Mouse (Mus musculus): ENCODE results near the gene Elof1. TPM values are rescaled to one million over a fixed set of nuclear protein-coding genes. Genes with fewer than 3 reads are reported as not detected.

Elof1 gene
- 178 and 187 TPM in 2 replicates for polyA plus RNA-seq (2016; fragmentation: Nextera tagmentation; extraction: Ambion mirVana)

DNA sequence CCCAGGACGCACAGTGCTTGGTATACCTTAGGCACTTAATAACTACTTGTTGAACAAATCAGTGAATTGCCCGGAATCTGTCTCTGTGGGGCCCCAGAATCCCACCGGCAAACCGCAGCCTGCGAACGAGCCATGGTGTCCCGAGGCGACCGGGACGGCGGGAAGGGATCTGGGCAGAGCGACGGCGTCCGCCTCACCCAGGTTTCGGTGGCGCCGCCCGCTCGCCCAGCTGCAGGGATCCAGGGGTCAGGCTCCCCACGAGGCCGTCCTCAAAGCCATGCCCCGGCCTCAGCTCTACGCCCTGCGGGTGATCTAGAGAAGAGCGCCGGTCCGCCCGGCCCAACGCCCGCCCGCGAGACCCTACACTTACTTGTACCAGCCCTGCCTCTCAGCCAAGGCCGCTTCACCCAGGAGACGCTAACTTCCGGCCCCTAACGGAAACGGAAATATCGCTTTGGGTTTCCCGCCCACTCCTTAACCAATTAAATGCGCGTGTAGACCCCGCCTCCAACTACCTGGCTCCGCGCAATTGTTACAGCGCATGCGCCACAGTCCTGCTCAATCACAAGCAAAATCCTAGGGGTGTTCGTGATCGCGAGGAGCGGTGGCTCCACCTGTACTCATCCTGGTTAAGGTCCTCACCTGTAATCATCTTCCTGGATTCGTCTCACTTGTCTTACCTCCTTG lies at the start of gene Elof1:
Gene Elof1, minus strand, starts transcription at position 433 of the 687 bp plus-strand sequence.
- Histone ChIP-seq H3K4me2 (replicated peaks) (peak within 1 kb of the TSS; percentile 93), H3K4me1 (peaks cover 19% of the 10 kb centered on the region), H3K9ac (replicated peaks) (peak within 1 kb of the TSS; percentile 89), H3K9me3 (no peaks in the 10 kb centered on the region), H3K27ac (replicated peaks) (peak within 1 kb of the TSS; percentile 71), H3K27me3 (peaks cover 7% of the 10 kb centered on the region; the same call in 1 of the 2 replicates), H3K36me3 (peaks cover 22% of the 10 kb centered on the region), H3K4me3 (peak within 1 kb of the TSS; percentile 94)
- peak; percentile 92 for ATAC-seq (ENCODE audit: low FRiP score, low read depth)
- under 1% methylated on average over 52 of the region's 52 CpGs for WGBS

DNA sequence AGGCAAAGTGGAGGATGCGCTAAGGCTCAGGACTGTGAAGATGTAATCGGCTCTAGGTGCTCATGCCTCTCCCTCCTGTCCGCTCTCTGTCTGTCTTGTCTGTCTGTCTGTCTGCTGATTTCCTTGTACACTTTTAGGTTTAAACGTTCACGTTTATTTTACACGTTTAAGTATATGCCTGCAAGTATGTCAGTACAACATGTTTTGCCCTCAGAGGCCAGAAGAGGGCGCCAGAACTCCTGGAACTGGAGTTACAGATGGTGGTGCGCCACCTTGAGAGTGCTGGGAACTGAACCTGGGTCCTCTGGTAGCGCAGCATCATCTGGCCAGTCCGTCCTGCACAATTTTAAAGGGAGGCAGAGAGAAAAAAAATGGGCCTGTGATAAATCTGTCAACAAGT lies 49.7 kb upstream of the Elof1 start:
- Histone ChIP-seq H3K9me3 (0 out of 2 replicates have a peak, but pooled peaks cover 8% of the 10 kb centered on the region), H3K27ac (replicated peaks) (no peak overlapping the region), H3K27me3 (peaks cover 16% of the 10 kb centered on the region), H3K9ac (replicated peaks) (no peak overlapping the region), H3K4me3 (no peak overlapping the region), H3K4me2 (replicated peaks) (no peak overlapping the region), H3K4me1 (0 out of 2 replicates have a peak, but pooled peaks cover 4% of the 10 kb centered on the region), H3K36me3 (no peaks in the 10 kb centered on the region)
- WGBS: 90% methylated on average over 10 of the region's 10 CpGs
- ATAC-seq (ENCODE audit: low FRiP score, low read depth): no peak

DNA sequence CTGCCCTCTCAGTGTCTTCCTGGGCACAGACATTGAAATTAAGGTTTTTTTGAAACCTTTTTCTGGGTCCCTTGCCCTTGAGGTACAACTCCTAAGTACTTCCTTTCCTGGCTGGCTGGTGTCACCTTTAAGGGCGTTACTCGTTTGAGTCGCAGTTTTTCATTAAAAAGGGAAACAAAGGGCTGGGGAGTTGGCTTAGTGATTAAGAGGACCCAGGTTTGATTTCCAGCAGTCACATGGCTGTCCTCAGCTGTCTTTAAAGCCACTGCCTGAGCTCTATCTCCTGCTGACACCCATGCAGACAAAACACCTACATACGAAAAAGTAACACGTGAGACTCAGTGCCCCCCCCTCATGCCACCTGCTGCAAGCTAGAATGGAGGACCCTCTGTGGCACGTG lies 49.0 kb upstream of the Elof1 start:
- Histone ChIP-seq H3K36me3 (no peaks in the 10 kb centered on the region), H3K4me2 (replicated peaks) (no peak overlapping the region), H3K9ac (replicated peaks) (no peak overlapping the region), H3K27me3 (peaks cover 16% of the 10 kb centered on the region), H3K9me3 (0 out of 2 replicates have a peak, but pooled peaks cover 8% of the 10 kb centered on the region), H3K27ac (replicated peaks) (no peak overlapping the region), H3K4me1 (0 out of 2 replicates have a peak, but pooled peaks cover 4% of the 10 kb centered on the region), H3K4me3 (no peak overlapping the region)
- WGBS: 53% methylated on average over 6 of the region's 6 CpGs
- no peak for ATAC-seq (ENCODE audit: low FRiP score, low read depth)

DNA sequence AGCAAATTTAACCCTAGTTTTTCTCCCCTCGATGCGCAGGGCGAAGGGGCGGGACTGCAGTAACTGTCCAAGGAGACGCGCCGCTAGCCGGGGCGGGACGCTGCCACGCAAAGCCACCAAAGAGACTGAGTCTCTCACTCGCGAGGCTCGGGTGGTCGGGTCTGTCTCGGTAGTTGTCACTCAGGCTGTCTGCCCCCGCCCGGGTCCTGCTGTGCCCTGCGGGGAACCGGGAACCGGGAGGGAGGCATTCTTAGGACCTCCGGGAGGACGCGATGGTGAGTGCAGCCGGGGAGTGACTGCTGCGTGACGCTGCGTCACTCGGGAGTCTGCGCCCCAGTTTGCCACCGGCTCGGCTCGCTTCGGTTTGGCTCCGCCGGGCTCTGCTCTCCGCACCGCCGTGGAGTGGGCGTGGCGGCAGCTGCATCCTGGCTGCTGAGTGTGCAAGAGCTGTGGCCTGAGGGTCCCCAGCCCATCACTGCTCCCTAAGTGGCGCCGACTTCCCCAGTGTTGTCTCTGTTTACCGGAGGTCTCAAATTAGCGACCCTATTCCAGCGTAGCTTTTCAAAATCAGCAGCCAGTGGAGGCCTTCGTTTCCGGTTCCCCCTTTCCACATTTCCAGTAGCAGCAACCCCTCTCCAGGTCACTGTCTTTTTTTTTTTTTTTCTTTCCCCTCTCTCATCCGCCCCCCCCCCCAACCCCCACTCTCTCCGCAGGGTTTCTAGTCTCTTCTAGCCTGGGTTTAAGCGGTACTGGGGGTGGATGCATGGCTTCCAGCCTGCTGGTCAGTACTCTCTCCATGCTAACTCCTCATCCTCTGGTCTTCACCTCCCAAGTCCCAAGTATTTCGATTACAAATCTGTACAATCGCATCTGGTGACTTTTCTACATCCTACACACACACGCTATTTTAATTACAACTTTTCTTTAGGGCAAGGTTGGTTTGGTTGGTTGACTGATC lies 48.0 kb upstream of the Elof1 start:
- H3K4me1 ChIP-seq: 0 out of 2 replicates have a peak, but pooled peaks cover 4% of the 10 kb centered on the region
- H3K36me3 ChIP-seq: no peaks in the 10 kb centered on the region
- peak overlapping the region; percentile 66 for H3K9ac ChIP-seq (replicated peaks)
- ATAC-seq (ENCODE audit: low FRiP score, low read depth): peak; percentile 83
- peak overlapping the region; percentile 83 for H3K4me2 ChIP-seq (replicated peaks)
- 0 out of 2 replicates have a peak, but pooled peaks cover 8% of the 10 kb centered on the region for H3K9me3 ChIP-seq
- H3K27me3 ChIP-seq: peaks cover 16% of the 10 kb centered on the region
- H3K27ac ChIP-seq (replicated peaks): peak overlapping the region; percentile 55
- H3K4me3 ChIP-seq: peak overlapping the region; percentile 56
- under 1% methylated on average over 52 of the region's 54 CpGs for WGBS

DNA sequence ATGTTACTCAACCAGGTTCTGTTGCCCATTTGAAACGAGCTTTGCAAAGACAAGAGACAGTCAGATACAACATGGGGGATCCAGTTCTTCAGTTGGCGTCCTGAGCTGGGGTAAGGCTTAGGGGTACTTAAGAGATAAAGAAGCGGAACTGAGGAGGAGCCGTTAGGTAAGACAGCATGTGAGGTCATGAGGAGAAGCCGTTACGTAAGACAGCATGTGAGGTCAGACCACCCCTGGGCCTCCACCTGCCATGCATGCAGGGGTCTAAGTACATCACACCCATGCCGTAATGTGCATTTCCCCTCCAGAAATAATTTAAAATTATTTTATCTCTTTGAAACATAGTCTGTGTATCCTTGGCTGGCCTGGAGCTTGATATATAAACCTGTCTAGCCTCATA lies 45.9 kb upstream of the Elof1 start:
- H3K4me3 ChIP-seq: no peak overlapping the region
- peaks cover 20% of the 10 kb centered on the region for H3K27me3 ChIP-seq
- no peak overlapping the region for H3K4me2 ChIP-seq (replicated peaks)
- WGBS: 88% methylated on average over 7 of the region's 7 CpGs
- H3K9me3 ChIP-seq: 0 out of 2 replicates have a peak, but pooled peaks cover 8% of the 10 kb centered on the region
- no peak for ATAC-seq (ENCODE audit: low FRiP score, low read depth)
- H3K36me3 ChIP-seq: 0 out of 2 replicates have a peak, but pooled peaks cover 4% of the 10 kb centered on the region
- no peak overlapping the region for H3K27ac ChIP-seq (replicated peaks)
- H3K4me1 ChIP-seq: peaks cover 5% of the 10 kb centered on the region; the same call in 1 of the 2 replicates
- H3K9ac ChIP-seq (replicated peaks): no peak overlapping the region

DNA sequence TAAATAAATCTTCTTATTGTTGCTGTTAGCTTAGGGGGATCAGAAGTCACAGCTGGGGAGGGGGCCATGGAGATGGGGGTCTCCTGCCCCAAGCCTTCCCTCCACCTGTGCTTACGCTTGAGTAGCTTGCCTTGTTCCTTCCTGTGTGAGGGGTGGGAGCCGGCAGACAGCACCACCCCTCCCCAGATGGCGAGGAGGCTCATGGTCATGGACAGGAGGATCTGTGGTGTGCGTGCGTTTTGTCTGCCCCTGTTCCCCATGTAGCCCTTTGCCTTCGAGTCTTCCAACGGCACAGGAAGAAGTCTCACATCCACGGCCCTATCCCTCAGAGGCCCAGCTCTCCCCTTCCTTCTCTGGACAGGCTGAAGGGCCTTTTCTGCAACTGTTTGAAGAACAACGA lies 45.3 kb upstream of the Elof1 start:
- no peak for ATAC-seq (ENCODE audit: low FRiP score, low read depth)
- H3K9me3 ChIP-seq: 0 out of 2 replicates have a peak, but pooled peaks cover 7% of the 10 kb centered on the region
- H3K36me3 ChIP-seq: 0 out of 2 replicates have a peak, but pooled peaks cover 4% of the 10 kb centered on the region
- no peak overlapping the region for H3K4me3 ChIP-seq
- no peak overlapping the region for H3K4me2 ChIP-seq (replicated peaks)
- peaks cover 11% of the 10 kb centered on the region for H3K4me1 ChIP-seq
- WGBS: 82% methylated on average over 9 of the region's 9 CpGs
- H3K9ac ChIP-seq (replicated peaks): no peak overlapping the region
- no peak overlapping the region for H3K27ac ChIP-seq (replicated peaks)
- peaks cover 26% of the 10 kb centered on the region for H3K27me3 ChIP-seq

DNA sequence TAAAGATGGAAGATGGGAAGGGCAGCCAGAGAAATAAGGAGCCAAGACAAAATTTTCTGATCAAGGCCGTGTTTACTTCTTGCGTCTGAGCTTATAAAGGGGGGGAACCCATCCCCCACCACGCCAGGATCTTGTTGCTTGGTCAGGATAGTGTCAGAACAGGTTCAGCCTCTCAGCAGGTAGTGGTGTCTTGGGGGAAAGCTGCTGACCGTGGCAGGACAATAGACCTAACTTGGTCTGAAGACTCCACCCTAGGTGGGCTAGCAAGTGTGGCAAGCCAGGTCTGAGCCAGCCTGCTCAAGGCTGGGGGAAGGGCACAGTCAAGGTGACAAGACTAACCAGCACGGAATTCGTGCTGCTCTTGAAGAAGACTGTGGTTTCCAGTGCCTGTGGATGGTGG lies 44.3 kb upstream of the Elof1 start:
- 0 out of 2 replicates have a peak, but pooled peaks cover 4% of the 10 kb centered on the region for H3K36me3 ChIP-seq
- no peak overlapping the region for H3K27ac ChIP-seq (replicated peaks)
- WGBS: 35% methylated on average over 6 of the region's 6 CpGs
- no peak overlapping the region for H3K4me3 ChIP-seq
- no peaks in the 10 kb centered on the region for H3K9me3 ChIP-seq
- H3K27me3 ChIP-seq: peaks cover 26% of the 10 kb centered on the region
- ATAC-seq (ENCODE audit: low FRiP score, low read depth): no peak
- no peak overlapping the region for H3K9ac ChIP-seq (replicated peaks)
- H3K4me1 ChIP-seq: peaks cover 14% of the 10 kb centered on the region
- no peak overlapping the region for H3K4me2 ChIP-seq (replicated peaks)

DNA sequence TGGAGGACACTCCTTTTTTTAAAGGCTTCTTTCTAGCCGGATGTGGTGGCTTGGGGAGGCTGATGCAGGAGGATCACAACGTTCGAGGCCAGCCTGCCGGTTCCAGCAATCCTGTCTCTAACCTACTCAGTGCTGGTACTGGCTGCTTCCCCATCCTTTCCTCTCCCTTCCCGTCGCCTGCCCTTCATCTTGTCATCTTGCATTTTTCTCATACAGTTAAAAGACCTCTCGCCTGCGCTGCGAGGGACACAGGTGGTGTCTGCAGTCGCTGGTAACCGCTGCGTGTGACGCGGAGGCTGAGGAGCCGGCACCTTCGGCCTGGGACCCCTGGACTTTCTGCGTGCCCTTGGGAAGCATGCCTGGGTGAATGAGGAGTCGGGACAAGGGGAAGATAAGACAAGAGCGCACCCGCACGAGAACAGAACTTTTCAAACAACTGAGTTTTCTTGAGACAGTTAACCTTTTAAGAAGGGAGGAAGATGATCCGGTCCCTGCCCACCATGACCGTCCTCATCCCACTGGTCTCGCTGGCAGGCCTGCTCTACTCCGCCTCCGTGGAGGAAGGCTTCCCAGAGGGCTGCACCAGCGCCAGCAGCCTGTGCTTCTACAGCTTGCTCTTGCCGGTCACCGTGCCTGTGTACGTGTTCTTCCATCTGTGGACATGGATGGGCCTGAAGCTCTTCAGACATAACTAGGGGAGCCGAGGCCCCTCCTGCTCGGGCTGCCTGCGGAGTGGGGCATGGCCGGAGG lies 40.7 kb upstream of the Elof1 start:
- H3K4me2 ChIP-seq (replicated peaks): peak overlapping the region; percentile 61
- H3K9me3 ChIP-seq: no peaks in the 10 kb centered on the region
- peaks cover 15% of the 10 kb centered on the region for H3K27me3 ChIP-seq
- ATAC-seq (ENCODE audit: low FRiP score, low read depth): no peak
- peaks cover 16% of the 10 kb centered on the region for H3K4me1 ChIP-seq
- H3K4me3 ChIP-seq: peak overlapping the region; percentile 70
- WGBS: 70% methylated on average over 34 of the region's 34 CpGs
- H3K36me3 ChIP-seq: 0 out of 2 replicates have a peak, but pooled peaks cover 4% of the 10 kb centered on the region
- peak overlapping the region; percentile 75 for H3K9ac ChIP-seq (replicated peaks)
- 0 out of 2 replicates have a peak overlapping the region, but pooled peaks have one; percentile 88 for H3K27ac ChIP-seq (replicated peaks)

DNA sequence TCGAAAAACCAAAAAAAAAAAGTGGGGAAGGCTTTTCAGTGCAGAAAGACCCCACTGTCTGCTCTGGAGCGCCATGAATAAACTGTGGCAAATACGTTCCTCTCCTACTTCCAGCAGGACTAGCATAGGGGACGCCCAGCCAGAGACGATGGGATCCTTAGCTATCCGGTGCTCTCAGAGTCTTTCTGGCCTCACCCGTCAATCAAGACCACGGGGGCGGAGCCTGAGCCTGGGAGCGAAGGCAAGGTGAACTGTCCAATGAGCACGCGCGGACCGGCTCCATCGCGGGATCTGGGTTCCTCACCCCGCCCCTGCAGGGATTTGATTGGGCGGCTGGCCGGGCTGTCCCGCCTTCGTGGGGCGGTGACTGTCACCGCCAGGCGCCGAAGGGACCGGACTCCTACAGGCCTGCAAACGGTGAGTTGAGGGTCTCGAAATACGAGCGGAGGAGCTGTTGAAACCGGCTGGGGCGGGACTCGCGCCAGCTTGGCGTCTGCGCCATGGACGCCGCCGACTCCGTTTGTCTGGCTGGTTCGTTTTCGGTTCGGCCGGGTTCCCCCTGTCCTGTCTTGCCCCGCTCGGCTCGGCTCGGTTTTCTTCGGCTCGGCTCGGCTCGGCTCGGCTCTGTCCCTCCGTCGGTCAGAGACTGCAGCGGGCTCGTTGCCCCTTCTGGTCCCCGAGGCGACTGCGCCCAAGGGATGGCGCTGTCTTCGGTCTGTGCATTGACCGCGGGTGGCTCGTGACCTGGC lies 39.7 kb upstream of the Elof1 start, which contains the start of gene Pigyl:
Gene Pigyl, plus strand, starts transcription at position 350 of the 749 bp plus-strand sequence.
- peak within 1 kb of the TSS; percentile 88 for H3K27ac ChIP-seq (replicated peaks)
- peak; percentile 98 for ATAC-seq (ENCODE audit: low FRiP score, low read depth)
- H3K4me1 ChIP-seq: peaks cover 16% of the 10 kb centered on the region
- H3K9me3 ChIP-seq: no peaks in the 10 kb centered on the region
- H3K4me3 ChIP-seq: peak within 1 kb of the TSS; percentile 70
- H3K4me2 ChIP-seq (replicated peaks): peak within 1 kb of the TSS; percentile 61
- WGBS: 1% methylated on average over 64 of the region's 65 CpGs
- peaks cover 10% of the 10 kb centered on the region for H3K27me3 ChIP-seq
- 0 out of 2 replicates have a peak, but pooled peaks cover 4% of the 10 kb centered on the region for H3K36me3 ChIP-seq
- peak within 1 kb of the TSS; percentile 75 for H3K9ac ChIP-seq (replicated peaks)

DNA sequence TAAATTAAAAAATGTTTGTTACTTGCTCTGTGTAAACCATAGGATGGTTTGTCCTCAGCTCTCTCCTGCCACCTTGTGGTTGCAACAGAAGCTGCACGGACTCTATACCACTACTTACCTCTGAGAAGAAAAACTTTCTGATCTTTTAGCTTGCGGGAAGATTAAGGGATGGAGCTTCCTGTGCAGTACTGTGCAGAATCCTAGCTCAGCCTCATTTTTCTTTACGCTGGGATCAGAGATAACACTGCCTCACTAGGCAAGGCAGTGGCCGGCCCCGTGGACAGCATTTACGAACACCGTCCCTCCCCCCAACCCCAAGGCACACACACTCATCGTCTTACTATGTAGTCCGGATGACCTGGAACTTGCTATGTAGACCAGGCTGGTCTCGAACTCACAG lies 38.6 kb upstream of the Elof1 start:
- no peak overlapping the region for H3K4me2 ChIP-seq (replicated peaks)
- H3K27ac ChIP-seq (replicated peaks): no peak overlapping the region
- H3K4me3 ChIP-seq: no peak overlapping the region; the same call in 1 of the 2 replicates
- no peak; the same call in 1 of the 2 replicates for ATAC-seq (ENCODE audit: low FRiP score, low read depth)
- peaks cover 16% of the 10 kb centered on the region for H3K4me1 ChIP-seq
- no peak overlapping the region for H3K9ac ChIP-seq (replicated peaks)
- peaks cover 10% of the 10 kb centered on the region for H3K27me3 ChIP-seq
- 28% methylated on average over 10 of the region's 10 CpGs for WGBS
- H3K36me3 ChIP-seq: 0 out of 2 replicates have a peak, but pooled peaks cover 4% of the 10 kb centered on the region
- no peaks in the 10 kb centered on the region for H3K9me3 ChIP-seq

Measured in midbrain, embryonic 12.5 days (tissue).